Mouse (Mus musculus) NIH3T3 (cell line): Measurements from ENCODE around the gene Ugt1a6b.

ENCODE experiments used
- DNase-seq: peaks from one replicate; pipeline ENCODE4 v3.0.0-alpha.2; 2012; ENCODE audit warnings: low read depth

The Ugt1a6b gene

GRCm38 (mm10) chr1:88240579-88240978 lies 137.5 kb downstream of the Ugt1a6b start:
- no peak for DNase-seq

GRCm38 (mm10) chr1:88243861-88244260 lies 140.8 kb downstream of the Ugt1a6b start:
- DNase-seq, result no peak

GRCm38 (mm10) chr1:88245881-88246280 lies 142.8 kb downstream of the Ugt1a6b start:
- no peak for DNase-seq

DNA sequence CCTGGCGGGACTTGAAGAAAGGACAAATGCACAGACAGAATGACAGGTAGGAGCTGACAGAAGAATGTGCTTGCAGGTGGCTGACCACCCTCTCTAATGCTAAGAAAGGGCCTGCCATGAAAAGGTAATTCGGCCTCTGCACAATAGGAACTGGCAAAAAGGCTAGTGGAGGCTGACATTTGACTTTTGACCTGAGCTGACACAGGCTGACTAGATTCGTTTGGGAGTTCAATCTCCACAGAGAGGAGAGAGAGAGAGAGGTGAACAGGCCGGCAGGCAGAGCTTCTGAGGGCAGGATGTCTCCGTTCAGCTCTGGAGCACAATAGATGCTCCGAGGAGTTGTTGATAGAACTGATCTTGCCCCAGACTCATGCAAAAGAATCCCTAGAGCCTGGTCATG lies 143.3 kb downstream of the Ugt1a6b start:
- no peak for DNase-seq

- DNase-seq, result no peak
Observed at GRCm38 (mm10) chr1:88247660-88248059, 144.6 kb downstream of the Ugt1a6b start.

DNA sequence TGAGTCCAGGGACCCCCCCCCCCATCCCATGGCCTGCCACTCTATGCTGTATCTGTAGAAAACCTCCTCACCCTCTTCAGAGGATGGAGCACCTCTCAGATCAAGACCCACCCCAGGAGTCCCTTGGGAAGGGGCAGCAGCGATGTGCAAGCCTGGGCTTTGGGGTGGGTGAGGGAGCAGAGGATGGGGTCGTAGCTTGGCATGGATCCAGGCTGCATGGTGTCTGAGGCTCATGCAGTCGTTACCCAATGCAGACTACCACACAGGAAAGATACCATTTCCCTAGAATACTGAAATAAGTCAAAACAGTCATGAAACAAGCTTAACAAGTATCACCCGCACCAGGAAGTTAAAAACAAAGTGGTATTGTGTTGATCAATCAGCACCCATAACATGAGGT lies 145.6 kb downstream of the Ugt1a6b start:
- no peak for DNase-seq

- no peak for DNase-seq
Observed at GRCm38 (mm10) chr1:88249596-88249995, 146.5 kb downstream of the Ugt1a6b start.

- no peak for DNase-seq
Observed at GRCm38 (mm10) chr1:88250023-88250422, 147.0 kb downstream of the Ugt1a6b start.

GRCm38 (mm10) chr1:88253106-88253505 lies 150.1 kb downstream of the Ugt1a6b start:
- DNase-seq, result no peak

GRCm38 (mm10) chr1:88253540-88253939 lies 150.5 kb downstream of the Ugt1a6b start:
- no peak for DNase-seq

DNA sequence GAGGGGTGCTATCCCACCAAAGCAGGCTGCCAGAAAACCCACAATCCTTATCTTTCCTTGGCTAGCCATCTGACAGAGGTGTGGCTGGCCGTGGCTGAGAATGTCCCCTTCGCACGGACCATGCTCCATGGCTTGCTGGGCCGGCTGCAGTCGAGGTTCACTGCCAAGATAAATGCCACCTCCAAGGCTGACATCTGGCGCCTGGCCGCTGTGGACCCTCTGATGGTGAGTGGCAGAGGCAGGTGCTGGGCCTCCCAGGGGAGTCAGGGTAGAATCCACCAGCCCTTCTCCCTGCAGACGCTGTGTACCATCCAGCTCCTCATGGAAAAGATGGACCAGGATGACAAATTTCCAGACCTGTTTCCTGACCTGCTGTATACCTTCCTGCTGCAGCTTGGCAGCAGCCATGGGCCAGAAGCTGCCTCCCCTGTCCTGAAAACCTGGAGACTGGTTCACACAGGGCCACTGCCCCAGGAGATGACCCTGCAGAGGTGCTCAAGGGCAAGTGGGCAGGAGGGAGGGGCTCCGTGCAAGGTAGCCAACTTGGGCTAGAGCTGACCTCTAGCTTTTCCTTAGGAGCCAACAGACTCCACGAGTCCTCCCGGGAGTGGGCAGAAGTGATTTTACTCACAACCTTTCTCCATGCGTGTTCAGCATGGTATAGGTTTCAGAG lies 151.9 kb downstream of the Ugt1a6b start:
- DNase-seq, result no peak

DNA sequence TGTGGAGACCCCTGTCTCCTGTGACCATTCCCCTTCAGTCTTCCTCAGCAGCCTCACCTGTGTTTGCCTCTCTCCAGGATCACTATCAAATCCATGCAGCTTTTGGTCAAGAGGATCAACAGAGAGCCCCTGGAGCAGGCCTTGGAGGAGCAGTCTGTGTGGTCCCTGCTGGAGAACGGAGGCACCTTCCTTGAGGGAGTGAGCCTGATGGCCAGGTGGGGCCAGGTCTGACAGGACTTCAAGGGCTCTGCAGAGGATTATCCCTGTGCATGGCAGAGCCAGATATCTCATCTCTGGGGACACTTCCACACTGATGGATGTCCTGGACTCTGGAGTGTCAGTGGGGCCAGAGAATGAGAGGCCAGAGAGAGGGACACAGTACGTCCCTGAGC lies 152.4 kb downstream of the Ugt1a6b start:
- no peak for DNase-seq

DNA sequence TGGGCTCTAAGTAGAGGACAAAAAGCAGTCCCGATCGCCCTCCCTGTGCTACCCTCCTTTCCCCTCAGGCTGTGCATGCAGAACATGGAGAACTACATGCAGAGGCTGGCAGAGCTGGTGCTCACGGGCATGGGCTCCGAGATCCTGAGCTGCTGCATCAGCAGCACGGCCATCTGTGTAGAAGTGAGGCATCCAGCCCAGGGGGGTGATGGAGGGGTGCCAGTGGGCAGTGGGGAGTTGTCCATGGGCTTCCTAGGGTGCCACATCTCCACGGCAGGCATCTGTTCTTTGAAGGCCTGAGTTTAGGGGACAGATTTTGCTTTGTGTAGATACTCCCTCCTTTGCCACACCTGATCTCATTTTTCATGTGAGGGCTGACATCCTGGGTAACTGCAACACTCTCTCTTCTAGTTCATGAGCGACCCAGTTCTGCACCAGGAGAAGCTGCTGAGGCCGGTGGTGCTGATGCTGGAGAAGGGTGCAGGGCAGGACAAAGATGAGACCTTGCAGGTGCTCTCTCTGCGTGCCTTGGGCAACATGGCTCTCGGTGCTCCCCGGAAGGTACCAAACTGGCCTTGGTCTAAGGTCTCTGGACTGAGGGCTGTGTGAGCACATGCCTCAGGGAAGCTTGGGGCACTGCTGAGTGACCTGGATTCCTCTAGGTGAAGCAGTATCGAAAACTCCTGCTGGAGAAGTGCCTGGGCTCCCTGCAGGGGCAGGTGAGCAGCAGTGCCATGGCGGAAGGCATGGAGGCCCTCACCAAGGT lies 153.1 kb downstream of the Ugt1a6b start:
- DNase-seq, result no peak

DNA sequence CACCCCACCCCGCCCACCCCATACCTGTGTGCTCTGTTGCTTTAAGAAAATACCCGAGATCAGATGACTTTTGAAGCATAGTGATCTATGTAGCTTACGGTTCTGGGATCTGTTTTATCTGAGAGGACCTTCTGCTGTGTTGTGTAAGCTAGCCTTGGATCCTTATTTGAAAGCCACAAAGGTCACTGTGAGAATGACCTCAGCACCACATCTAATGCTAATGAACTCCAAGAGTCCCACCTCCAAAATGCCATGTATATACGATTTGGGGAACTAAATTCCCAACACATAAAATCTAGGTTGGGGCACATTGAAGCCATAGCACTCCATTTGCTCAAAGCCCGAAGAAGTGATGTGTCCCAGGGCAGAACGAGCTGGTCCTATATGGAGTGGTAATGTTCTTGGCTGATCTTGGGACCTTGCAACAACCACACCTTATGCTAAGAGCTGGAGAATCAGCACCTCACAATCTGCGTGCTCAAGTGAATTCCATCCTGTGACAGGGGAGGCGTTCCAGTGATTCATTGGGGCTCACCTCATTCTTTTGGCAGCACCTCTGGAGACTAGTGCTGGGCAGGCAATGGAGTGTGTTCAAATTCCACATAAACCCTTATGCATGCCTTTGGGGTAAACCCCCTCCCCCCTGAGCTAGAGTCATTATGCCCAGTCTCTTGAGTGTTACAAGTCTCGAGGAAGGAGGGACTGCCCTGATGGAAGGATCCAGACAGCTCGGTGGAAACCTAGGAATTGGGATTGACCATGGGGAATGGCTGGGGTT lies 154.0 kb downstream of the Ugt1a6b start:
- peak; percentile 56 for DNase-seq

DNA sequence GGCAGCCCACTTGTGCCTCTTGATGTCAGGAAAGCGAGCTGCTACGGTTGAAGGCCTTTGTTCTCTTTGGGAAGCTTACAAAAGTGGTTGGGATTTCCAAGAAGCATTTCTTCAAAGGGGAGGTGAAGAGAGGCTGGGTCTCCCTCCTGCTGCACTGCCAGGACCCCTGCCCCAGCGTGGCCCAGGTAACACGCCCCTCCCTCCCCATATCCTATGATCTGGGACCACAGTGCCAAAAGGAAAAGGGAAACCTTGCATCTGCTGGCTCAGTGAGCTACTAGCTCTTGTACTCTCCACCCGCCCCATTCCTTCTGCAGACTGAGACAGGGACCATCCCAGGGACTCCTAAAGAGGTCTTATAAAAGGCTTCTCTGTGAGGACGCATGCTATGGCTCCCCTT lies 154.6 kb downstream of the Ugt1a6b start:
- DNase-seq, result no peak

- DNase-seq, result no peak
Observed at GRCm38 (mm10) chr1:88258361-88258760, 155.3 kb downstream of the Ugt1a6b start.

- DNase-seq, result peak; percentile 72
Observed at GRCm38 (mm10) chr1:88258881-88259642, 156.0 kb downstream of the Ugt1a6b start.

DNA sequence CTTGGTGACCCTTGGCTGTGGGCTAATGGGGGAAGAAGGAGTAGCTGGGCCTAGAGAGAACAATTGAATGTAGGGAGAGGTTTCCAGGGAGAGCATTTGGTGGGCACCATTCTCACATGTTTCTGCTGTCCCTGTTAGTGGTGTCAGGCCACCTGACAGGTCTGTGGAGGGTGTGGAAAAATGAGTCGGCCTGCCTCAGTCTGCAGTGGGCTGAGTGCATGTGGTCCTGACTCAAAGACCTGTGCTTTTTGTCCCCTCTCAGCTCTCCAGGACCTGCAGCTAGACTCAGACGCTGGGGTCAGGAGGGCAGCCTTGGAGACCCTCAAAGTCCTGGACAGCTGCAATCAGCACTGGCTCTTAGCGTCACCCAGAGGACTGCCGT lies 156.6 kb downstream of the Ugt1a6b start:
- DNase-seq, result no peak

DNA sequence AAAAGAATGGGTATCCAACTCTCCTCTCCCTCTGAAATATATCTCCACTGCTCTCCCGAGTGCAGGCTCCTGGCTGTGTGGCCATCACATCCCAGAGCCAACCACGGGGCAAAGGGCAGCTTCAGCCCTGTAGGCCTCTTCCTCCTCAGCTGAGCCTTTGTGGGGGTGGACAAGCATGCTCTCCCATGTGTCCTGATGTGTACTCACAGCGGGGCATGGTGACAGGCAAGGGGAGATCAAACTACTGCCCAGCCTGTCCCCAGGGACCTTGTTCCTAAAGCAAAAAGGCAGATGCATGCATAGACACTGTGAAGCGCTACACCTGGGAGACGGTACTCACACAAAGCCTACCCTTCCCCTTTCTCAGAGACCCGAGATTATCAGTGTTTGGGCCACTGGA lies 157.1 kb downstream of the Ugt1a6b start:
- DNase-seq, result peak; percentile 60

GRCm38 (mm10) chr1:88260604-88261377 lies 157.7 kb downstream of the Ugt1a6b start:
- no peak for DNase-seq

DNA sequence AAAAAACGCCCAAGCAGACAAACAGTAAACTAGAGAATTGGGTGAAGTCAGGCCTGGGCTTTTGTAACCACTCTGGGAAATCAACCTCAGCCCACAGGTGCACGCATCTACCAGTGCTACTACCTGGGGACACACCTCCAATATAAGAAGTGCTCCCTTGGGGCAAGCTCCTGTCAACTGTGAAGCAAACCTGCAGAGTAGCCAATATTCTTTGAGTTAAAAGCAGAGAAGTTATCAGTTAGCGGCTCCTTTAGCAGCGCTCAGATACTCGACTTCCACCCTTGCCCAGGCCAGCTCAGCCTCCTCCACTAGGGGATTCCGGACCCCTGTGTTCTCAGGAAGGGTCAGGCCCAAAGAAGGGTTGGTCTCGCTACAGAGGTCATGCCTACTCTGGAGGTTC lies 158.7 kb downstream of the Ugt1a6b start:
- no peak for DNase-seq
